Mouse (Mus musculus) G1E (cell line): Measurements from ENCODE around the gene Gm11027. TPM values are rescaled to one million over a fixed set of nuclear protein-coding genes. Genes with fewer than 3 reads are reported as not detected.
A peak's percentile ranks its signal among the peaks of the same experiment; 100 is the strongest.
"Not testable (repeated sequence)": the region's sequence is repeated elsewhere in the genome, so short reads cannot be mapped to it uniquely, and the experiment has no call there.

Source experiments
- ATAC-seq: 2 replicates; pipeline ENCODE4 v1.8.0; 2016; ENCODE audit warnings: mild to moderate bottlenecking; ENCODE audit not compliant: insufficient number of reproducible peaks, poor library complexity, low FRiP score, severe bottlenecking; ENCODE audit errors: extremely low read depth
- DNase-seq: peaks from one replicate; pipeline ENCODE4 v3.0.0; 2012; ENCODE audit warnings: low spot score
- H3K27me3 ChIP-seq: 2 replicates; pipeline ENCODE4 v1.6.1; 2012; ENCODE audit warnings: mild to moderate bottlenecking, low read length, inconsistent platforms; ENCODE audit not compliant: insufficient read depth
- H3K36me3 ChIP-seq: replicated peaks from 2 replicates; pipeline ENCODE3; 2012; ENCODE audit warnings: mild to moderate bottlenecking, inconsistent platforms
- H3K4me1 ChIP-seq: 2 replicates; pipeline ENCODE4 v1.6.1; 2012; ENCODE audit warnings: low read depth, low read length, inconsistent platforms, mixed read lengths; ENCODE audit not compliant: insufficient read depth
- H3K4me3 ChIP-seq: 2 replicates; pipeline ENCODE4 v1.5.1; 2012; ENCODE audit warnings: low read depth, mild to moderate bottlenecking, inconsistent platforms, low read length, moderate library complexity, mixed read lengths
- H3K9me3 ChIP-seq: replicated peaks from 2 replicates; pipeline ENCODE4 v1.6.1; 2012; ENCODE audit warnings: inconsistent platforms
- CTCF ChIP-seq: IDR thresholded peaks from 2 replicates; pipeline ENCODE4 v1.5.1; 2012; ENCODE audit warnings: low read depth, low read length, inconsistent platforms, mixed read lengths
- GATA1 ChIP-seq: IDR thresholded peaks from 2 replicates; pipeline ENCODE4 v1.6.1; 2012; ENCODE audit warnings: borderline replicate concordance, low read length, inconsistent platforms, mixed read lengths
- GATA2 ChIP-seq: IDR thresholded peaks from 2 replicates; pipeline ENCODE4 v1.6.1; 2012; ENCODE audit warnings: low read depth, low read length, inconsistent platforms, borderline replicate concordance
- POLR2AphosphoS5 ChIP-seq: IDR thresholded peaks from 2 replicates; pipeline ENCODE4 v1.6.1; 2012; ENCODE audit warnings: low read depth, low read length, inconsistent platforms; ENCODE audit not compliant: insufficient replicate concordance
- TAL1 ChIP-seq: conservative IDR thresholded peaks from 2 replicates; pipeline ENCODE4 v1.6.1; 2012; ENCODE audit warnings: low read depth, low read length, inconsistent platforms, mixed read lengths
- polyA plus RNA-seq: library from polyadenylated mRNA; stranded (reverse); fragments of >175 nt; gene quantifications from 2 replicates; pipeline ENCODE4 v1.2.3, GENCODE M21; 2012
- total RNA-seq, 2 experiments: library from RNA; stranded (forward) in 1 of 2; stranded (reverse) in 1 of 2; fragments of 200-1000 nt in 1 of 2; fragments of >200 nt in 1 of 2; fragmentation: Nextera tagmentation in 1 of 2; gene quantifications; 2 replicates each; pipeline ENCODE4 v1.2.3; 2014 to 2017

Gene Gm11027
- total RNA-seq (2014; fragmentation: Nextera tagmentation) = not detected in 2 replicates
- total RNA-seq (2017) = not detected in 2 replicates
- polyA plus RNA-seq = not detected in 2 replicates

GRCm38 (mm10) chr12:116275086-116275485 is at the start of gene Gm11027:
TSS of gene Gm11027 (plus strand) at chr12:116275386.
- ATAC-seq, H3K27me3 ChIP-seq, DNase-seq, H3K4me3 ChIP-seq, H3K36me3 ChIP-seq, H3K9me3 ChIP-seq: not testable (repeated sequence)
- peaks cover 23% of the 10 kb centered on the region for H3K4me1 ChIP-seq

DNA sequence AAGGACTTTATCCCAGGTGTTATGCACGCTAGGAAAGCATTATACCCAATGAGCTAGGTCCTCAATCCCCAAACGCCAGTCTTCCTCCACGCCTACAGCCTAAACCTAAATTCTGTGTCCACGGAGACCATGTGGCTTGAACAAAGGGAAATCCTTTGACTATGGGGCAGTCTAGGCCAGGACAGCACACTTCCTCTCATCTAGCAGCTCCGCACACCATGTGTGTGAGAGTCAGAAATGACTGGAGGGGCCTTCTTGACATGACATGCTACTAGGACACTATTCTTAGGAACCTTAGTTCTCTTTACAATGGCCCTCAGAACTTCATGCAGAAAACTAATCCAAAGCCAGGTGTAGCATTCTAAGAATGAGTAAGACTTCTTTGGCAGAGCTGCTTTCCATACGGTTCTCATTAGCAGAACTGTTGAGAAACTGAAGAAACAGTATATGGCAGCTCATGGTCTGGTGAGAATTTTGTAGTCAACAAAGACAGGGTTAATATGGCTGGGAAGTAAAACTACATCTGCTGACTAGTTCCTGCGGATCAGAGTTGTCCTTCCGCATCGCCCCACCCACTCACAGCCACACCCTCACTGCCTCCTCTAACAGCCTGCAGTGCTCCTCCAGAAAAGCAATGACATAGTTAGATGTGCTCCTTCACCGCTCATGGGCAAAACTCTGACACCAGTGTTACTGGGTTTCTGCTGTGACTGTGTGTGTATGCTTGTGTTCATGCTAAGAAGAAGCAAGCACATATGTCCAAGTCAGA is 48.7 kb upstream of the Gm11027 start:
- no peaks in the 10 kb centered on the region for H3K27me3 ChIP-seq
- DNase-seq (no peak), ATAC-seq (peak; percentile 41; the same call in 1 of the 2 replicates)
- no peak overlapping the region for H3K4me3 ChIP-seq
- peaks cover 6% of the 10 kb centered on the region for H3K4me1 ChIP-seq
- H3K36me3 ChIP-seq = peaks cover 61% of the 10 kb centered on the region
- H3K9me3 ChIP-seq = no peaks in the 10 kb centered on the region
- TF ChIP-seq POLR2AphosphoS5 (no peak), CTCF (no peak), GATA2 (no peak), TAL1 (no peak)

DNA sequence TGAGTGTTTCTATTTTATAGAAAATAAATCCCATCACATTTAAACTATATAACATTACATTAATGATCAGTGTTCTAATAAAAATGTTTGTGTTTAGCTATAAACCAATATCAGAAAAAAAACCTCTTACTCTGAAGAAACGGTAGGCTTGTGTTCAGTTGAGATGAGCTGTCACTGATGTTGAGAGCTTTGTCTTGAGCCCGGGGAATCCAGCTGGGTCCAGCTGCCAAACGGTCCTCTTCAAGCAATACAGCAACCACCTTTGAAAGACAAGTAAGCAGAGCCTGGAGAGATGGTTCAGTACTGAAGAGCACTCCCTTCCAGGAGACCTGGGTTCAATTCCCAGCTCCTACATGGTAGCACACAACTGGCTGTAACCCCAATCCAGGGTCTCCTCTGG is 45.7 kb upstream of the Gm11027 start:
- peaks cover 68% of the 10 kb centered on the region for H3K36me3 ChIP-seq
- TF ChIP-seq CTCF = no peak
- no peak for TF ChIP-seq POLR2AphosphoS5
- TF ChIP-seq GATA1 = no peak
- TF ChIP-seq GATA2 = no peak
- no peak for TF ChIP-seq TAL1
- no peaks in the 10 kb centered on the region for H3K9me3 ChIP-seq
- H3K4me1 ChIP-seq = peaks cover 6% of the 10 kb centered on the region
- ATAC-seq = no peak
- H3K4me3 ChIP-seq = no peak overlapping the region
- DNase-seq = no peak
- no peaks in the 10 kb centered on the region for H3K27me3 ChIP-seq

DNA sequence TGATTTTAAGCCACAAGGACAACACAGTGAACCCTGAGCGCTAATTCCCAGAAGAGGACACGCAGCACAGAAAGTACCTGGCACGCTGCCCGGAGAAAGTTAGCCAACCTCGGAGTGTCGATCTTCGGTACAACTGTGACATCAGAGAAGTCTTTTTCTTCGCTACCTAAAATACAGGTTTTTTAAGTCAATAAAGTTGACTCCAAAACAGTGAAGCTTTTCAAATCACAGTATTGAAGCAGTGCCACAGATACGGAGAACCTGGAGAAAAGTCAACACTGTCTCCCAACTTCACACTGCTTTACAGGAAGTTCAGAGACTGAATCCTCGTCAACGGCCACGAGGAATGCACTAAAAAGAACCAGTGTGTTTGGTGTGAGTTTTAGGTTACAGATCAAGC is 43.6 kb upstream of the Gm11027 start:
- no peak overlapping the region for H3K4me3 ChIP-seq
- peaks cover 6% of the 10 kb centered on the region for H3K4me1 ChIP-seq
- H3K27me3 ChIP-seq = no peaks in the 10 kb centered on the region
- ATAC-seq = no peak
- peaks cover 53% of the 10 kb centered on the region for H3K36me3 ChIP-seq
- no peak for DNase-seq
- H3K9me3 ChIP-seq = no peaks in the 10 kb centered on the region
- TF ChIP-seq POLR2AphosphoS5 (no peak), TAL1 (no peak), GATA2 (no peak), CTCF (no peak), GATA1 (no peak)

DNA sequence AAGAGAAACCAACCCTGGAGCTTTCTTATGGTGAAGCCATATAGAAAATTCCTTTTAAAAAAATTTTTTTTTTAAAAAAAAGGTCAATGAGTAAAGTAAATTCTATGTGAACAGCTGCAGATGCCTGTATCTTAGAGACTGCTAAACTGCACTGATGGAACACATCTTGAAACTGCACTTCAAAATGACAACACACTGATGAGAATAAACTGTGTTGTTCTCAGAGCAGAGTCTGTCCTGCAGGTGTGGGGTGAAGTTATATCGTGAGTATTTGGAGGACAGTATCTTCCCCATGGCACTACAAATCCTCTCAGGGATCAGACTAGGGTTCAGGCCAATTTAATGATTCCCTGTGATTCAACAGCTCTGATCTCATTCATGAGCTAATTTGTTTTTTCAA is 43.1 kb upstream of the Gm11027 start:
- TF ChIP-seq POLR2AphosphoS5 = no peak
- no peak for TF ChIP-seq CTCF
- no peak for TF ChIP-seq GATA1
- no peak for TF ChIP-seq TAL1
- Histone ChIP-seq H3K4me3 (no peak overlapping the region), H3K4me1 (peaks cover 4% of the 10 kb centered on the region; the same call in 1 of the 2 replicates), H3K27me3 (no peaks in the 10 kb centered on the region), H3K36me3 (peaks cover 51% of the 10 kb centered on the region), H3K9me3 (no peaks in the 10 kb centered on the region)
- DNase-seq (no peak), ATAC-seq (no peak)

DNA sequence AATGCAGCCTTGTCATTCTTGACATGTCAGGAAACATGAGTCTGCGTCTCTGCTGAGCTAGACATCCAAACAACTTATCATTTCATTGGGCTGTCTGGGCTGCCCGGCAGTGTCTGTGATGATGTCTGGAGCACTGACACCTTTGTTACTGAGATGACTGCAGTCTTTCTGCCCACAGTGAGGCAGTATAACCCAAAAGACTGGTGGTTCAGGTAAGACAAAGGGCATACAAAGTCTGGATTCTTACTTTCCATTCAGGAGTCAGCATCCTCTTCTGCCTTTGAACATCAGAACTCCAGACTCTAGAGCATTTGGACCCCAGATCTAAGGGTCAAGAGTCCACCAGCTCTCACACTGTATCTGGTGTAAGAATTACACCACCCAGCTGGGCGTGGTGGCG is 39.8 kb upstream of the Gm11027 start:
- DNase-seq (no peak), ATAC-seq (peak; percentile 31; the same call in 1 of the 2 replicates)
- H3K4me1 ChIP-seq = peaks cover 2% of the 10 kb centered on the region; the same call in 1 of the 2 replicates
- no peaks in the 10 kb centered on the region for H3K27me3 ChIP-seq
- no peaks in the 10 kb centered on the region for H3K9me3 ChIP-seq
- no peak overlapping the region for H3K4me3 ChIP-seq
- H3K36me3 ChIP-seq = peaks cover 38% of the 10 kb centered on the region
- TF ChIP-seq TAL1 (no peak), GATA2 (no peak), POLR2AphosphoS5 (no peak), GATA1 (no peak), CTCF (no peak)

DNA sequence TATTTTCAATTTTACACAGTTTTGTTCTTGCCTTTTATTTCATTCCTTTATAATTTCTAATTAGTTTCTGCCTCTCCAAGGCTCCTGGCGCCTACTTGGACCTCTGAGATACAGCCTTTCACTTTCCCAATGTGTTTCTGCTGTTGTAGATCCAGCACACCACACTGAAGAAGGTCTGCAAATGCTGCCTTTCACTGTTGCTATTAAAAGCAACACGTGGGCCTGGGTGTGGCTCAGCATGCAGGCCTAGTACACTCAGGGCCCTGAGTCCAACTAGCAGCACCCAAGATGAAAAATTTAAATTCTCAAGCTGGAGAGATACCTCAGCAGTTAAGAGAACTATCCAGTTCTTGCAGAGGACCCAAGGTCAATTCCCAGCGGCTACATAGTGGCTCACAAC is 38.5 kb upstream of the Gm11027 start:
- Histone ChIP-seq H3K4me3 (no peak overlapping the region), H3K9me3 (no peaks in the 10 kb centered on the region), H3K36me3 (peaks cover 44% of the 10 kb centered on the region), H3K27me3 (no peaks in the 10 kb centered on the region), H3K4me1 (peaks cover 2% of the 10 kb centered on the region; the same call in 1 of the 2 replicates)
- peak; percentile 56; the same call in 1 of the 2 replicates for ATAC-seq
- DNase-seq = no peak
- TF ChIP-seq TAL1 (no peak), GATA1 (no peak), POLR2AphosphoS5 (no peak), CTCF (no peak), GATA2 (no peak)
